Mouse (Mus musculus) kidney, adult 11 months (tissue): Measurements from ENCODE around the gene Nosip.

Experiments used
- DNase-seq: peaks from one replicate; pipeline ENCODE4 v3.0.0; 2022

Nosip gene

DNA sequence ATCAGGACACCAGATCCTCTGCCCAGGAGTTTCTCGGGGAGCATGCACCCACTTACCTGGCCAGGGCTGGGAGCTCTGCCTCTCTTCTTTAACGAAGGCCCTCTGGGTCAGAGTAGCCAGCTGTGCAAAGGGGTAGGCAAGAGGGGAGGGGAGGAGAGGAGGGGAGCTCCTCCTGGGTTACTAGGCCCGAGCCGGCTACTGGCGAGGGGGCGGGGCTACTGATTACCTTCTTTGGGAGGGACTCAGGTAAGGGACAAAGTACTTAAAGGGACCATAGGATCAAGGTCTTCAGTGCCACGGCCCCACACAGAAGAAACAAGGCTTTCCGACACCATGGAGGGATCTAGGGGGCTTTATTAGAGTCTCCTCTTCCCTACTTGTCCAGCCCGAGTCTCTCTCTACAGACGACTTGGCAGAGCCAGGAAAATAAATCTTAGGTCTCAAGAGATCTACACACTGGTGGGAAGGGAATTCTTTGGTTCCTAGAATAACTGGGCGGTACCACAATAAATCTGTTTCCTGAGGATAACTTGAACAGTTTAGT, 625 bp upstream of the Nosip start:
- DNase-seq = peak; percentile 85

DNA sequence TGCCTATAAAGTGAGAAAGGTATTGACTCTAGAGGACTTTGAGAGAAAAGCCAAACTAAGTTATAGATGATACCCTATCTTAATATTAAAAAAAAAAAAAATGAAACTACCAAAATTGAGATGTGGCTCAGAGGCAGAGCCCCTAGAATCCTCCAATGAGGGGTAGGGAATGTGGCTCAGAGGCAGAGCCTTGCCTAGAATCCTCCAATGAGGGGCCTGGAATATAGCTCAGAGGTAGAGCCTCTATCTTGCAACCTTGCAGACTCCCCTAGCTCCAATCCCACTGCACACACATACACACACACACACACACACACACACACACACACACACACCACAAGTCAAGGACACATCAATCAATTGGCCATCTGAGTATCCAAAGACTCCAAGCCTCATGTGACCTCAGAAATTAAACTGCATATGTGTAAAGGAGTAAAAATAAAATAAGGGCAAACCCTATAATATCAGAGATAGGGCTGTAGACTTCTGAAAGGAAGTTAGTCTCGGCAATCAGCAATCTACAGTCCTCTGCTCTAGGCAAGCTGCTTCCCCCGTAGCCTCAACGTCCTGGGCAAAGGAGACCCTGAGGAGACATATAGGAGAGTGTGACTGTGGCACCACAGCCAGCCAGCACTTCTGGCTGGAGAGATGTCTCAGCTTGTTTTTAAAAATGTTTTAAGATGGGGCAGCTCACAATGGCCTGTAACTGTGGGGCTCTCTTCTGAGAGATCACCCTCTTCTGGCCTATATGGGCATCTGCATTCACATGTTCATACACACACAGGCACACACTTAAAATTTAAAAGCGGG, 5.2 kb downstream of the Nosip start:
- DNase-seq = no peak

DNA sequence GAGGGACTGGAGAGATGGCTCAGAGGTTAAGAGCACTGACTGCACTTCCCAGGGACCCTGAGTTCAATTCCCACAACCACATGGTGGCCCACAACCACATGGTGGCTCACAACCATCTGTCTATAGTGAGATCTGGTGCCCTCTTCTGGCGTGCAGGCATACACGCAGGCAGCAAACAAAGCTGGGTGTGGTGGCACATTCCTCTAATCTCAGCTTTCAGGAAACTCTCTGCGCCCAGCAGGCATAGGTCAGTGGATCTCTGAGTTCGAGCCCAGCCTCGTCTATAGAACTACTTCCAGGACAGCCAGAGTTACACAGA, 5.7 kb downstream of the Nosip start:
- peak; percentile 52 for DNase-seq

DNA sequence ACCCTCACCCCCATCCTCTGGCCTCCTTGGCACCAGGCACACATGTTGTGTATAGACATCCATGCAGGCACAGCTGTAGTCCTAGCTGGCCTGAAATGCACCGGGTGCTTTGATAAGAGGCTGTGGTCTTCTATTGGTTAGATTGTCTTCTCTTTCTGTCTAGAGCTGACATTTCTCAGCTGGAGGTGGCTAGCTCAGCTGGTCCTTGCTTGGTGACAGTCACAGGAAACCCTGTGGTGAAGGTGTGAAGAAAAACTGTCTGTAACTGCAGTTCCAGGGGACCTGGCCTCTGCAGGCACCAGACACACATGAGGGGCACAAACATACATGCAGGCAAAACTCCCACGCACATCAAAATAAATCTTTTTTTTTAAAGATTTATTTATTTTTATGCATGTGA, 7.4 kb downstream of the Nosip start:
- no peak for DNase-seq

DNA sequence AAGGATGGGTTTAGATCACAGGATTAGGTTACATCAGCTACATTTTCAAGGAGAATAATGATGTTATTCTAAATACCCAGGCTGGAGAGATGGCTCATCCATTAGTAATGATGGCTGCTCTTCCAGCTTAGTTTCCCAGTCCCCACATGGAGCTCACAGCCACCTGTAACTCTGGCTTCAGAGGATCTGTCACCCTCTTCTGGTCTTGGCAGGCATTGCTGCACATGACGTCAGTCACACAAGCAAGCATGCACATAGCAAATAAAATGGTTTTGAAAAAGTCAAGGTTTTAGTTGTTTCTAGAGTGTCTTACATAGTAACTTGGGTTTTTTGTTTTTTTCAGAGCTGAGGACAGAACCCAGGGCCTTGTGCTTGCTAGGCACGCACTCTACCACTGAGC, 10.0 kb downstream of the Nosip start:
- DNase-seq = no peak

DNA sequence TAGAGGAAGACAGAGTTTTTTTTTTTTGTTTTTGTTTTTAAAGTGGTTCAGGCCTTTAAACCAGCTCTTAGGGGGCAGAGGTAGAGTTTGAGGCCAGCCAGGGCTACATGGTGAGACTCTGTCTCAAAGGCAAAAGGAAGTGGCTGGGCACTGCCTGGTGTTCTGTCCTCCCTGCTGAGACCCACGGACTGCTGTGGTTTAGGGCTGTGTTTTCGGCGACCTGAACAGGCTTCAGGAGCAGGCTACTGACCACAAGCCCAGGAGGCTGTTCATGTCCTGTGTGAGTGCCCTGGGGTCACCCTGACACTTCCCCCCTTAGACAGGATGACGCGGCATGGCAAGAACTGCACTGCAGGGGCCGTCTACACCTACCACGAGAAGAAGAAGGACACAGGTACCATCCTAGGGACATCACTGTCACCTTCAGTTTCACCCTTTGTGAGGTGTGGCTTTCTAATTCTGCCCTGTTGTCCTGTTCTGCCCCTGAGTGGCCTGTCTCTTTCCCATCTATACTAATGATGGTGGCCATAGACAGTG, 11.0 kb downstream of the Nosip start:
- DNase-seq = no peak

DNA sequence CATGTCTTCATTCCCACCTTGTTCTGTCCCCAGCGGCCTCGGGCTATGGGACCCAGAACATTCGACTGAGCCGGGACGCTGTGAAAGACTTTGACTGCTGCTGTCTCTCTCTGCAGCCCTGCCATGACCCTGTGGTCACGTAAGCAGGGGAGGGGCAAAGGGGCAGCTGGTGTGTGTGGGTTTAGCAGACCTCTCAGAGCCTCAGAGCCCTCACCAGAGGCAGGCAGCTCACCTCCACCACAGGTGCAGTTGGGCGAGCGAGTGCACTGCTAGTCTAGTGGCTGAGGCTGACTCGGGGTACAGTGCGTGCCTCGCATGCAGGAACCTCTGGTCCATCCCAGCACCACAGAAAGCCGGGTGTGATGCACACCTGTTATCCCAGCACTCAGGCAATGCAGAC, 11.7 kb downstream of the Nosip start:
- no peak for DNase-seq

DNA sequence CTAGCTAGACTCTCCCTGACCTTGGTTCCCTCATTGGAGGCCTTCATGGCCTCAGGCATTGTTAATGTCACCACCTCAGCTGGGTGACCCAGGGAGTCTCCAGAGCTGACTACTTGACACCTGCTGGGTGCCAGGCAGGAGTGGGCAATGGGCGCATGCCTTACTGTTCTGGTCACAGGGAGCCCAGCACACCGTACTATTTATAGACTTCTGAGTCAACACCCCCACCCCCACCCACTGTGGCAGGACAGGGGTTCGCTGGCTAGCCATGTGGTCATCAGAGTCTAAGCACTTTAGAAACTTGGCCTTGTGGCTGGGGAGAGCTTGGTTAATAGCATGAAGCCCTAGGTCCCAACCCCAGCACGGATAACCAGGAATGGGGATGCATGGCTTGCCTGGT, 13.2 kb downstream of the Nosip start:
- peak; percentile 54 for DNase-seq

DNA sequence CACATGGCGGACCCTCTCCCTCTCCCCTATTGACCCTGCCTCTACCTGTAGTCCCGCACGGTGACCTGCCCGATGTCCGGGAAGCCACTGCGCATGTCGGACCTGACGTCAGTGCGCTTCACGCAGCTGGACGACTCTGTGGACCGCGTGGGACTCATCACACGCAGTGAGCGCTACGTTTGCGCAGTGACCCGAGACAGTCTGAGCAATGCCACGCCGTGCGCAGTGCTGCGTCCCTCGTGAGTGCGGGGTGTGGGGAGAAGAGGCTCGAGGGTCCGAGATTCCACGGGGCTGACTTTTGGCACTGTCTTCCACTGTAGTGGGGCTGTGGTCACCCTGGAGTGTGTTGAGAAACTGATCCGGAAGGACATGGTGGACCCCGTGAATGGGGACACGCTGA, 14.3 kb downstream of the Nosip start:
- DNase-seq = no peak

DNA sequence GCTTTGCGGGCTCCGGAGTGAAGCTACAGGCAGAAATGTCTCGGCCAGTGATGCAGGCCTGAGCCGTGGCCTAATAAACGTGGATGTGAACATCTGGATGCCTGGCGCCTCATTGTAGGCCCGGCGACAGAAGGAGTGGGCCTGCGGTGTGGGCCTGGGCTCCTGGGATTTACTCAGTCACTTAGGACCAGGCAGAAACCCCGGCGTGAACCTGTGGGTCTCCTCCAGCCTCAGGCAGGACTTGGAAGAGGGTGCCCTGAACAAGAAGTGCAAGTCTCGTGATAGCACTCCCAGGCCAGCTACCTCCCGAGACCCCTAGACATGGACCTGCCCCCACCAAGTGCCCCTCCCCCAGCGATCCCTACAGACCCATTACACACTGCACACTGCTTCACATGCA, 15.1 kb downstream of the Nosip start:
- no peak for DNase-seq

DNA sequence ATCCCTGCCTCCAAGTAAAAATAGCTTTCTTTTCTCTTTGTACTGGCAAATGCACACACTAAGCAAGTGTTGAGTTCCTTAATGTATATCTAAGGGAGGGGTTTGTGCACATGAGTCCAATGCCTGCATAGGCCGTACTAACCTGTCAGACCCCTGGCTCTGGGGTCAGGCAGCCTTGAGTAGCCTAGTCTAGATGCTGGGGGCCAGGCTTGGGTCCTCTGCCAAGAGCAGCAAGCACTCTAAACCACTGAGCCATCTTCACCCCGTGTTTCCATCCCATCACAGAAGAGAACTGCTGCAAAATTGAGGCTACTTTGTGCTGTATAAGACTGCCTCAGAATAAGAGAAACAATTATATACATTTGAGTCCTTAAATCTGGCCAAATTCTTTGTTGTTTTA, 15.6 kb downstream of the Nosip start:
- DNase-seq = no peak

DNA sequence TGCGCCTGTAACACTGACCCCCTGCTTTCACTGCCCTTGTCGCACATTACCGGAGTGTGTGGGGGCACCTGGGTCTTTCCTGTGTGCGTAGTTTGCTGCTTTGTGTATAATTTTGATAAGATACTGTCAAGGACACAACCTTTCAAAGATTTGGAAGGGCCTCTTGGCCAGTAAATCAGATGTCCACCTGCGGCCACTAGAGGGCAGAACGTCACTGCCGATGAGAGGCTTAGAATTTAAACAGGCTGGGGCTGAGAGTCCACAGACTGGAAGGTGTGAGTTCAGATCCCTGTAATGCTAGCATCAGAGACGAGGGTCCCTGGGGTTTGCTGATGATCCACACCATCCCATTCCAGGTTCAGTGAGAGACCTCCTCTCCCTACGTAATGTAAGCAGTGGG, 16.3 kb downstream of the Nosip start:
- no peak for DNase-seq

DNA sequence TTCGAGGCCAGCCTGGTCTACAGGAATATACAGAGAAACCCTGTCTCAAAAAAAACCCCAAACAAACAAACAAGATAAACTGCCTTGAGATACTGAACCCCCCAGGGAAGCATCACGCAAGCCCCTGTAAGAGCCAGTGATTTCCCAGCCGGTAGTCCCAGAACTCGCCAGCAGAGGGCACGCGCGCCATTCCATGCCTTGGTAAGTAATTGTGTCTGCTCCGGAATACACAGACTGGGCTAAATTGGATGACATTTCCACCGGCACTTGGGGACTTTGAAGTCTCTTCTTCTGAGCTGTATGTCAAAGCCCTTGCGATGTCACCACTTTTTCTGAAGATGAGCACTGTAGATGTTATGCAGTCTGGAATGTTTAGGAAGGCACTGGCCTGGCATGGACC, 17.6 kb downstream of the Nosip start:
- DNase-seq = peak; percentile 84

DNA sequence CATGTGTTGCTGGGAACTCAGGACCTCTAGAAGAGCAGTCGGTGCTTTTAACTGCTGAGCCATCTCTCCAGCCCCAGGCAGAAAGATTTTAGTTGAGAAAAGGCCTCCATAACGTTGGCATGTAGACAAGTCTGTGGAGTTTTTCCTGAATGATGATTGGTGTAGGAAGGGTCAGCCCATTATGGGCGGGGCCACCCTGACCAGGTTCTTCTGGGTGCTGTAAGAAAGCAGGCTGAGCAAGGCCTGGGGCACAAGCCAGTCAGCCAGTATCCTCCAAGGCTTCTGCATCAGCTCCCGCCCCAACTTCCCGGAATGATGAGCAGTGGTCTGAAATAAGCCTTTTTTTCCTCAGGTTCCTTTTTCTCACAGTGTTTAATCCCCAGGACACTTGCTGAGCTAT, 18.8 kb downstream of the Nosip start:
- no peak for DNase-seq

DNA sequence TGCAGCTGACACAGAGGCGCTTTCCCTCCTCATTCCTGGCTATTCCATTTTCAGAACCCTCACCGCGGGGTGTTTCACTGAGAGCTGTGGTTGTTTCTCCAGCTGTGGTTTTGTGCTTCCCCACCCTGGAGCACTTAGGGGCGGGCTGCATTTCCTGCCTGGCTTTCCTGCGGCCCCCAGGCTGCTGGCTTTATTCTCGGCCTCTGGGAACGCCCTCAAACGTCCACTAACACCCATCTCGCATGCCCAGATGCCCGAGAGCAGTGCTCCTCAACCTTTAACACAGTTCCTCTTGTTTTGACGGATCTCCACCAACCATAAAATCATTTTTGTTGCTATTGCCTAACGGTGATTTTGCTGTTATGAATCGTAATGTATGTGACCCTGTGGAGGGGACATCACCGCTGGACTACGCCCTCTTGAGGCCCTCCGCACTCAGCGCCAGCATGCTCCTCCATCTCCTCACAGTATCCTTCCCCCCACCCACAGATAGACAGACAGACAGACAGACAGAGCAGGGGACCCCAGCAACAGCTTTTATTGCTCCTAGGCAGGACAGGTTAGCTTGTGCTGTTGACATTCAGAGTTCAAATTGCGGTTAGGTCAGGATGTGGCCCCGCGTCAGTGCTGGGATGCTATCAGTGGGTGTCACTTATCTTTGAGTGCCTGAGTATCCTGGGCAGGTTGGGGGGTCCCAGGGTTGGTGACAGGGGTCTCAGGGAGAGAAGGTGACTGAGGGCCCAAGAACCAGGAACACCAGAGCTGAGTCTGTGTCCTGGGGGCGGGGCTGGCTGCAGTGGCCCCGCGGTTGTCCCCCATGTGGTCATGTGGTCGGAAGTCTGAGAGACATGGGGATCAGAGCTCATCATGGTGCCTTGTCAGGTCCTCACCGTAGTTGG, 20.4 kb downstream of the Nosip start:
- no peak for DNase-seq

DNA sequence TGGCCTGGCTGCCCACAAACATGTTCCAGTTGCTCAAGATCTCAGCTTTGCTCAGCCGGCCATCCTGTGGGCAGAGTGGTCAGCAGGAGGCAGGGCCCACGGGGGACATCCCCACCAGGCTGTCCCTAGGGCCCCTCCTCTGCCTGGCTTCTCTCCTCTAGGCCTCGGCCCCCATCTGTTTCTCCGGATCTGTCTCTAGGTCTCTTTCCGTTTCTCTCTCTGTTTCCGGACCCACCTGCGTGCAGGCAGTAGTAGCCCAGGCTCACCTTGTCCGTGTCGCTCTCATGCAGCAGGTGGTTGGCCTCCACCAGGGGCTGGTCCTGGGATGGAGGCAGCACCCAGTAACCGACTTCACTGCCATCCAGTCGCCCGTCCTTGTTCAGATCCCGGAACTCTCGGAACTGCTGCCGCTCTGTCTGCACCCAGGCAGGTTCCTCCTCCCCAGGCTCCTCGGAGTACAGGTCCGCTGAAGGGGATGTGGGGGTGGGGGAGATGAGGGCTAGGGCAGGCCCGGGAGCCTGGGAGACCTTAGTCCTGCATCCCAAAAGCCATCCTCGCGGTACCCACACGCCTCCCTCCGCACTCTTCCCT, 21.2 kb downstream of the Nosip start:
- DNase-seq = no peak

DNA sequence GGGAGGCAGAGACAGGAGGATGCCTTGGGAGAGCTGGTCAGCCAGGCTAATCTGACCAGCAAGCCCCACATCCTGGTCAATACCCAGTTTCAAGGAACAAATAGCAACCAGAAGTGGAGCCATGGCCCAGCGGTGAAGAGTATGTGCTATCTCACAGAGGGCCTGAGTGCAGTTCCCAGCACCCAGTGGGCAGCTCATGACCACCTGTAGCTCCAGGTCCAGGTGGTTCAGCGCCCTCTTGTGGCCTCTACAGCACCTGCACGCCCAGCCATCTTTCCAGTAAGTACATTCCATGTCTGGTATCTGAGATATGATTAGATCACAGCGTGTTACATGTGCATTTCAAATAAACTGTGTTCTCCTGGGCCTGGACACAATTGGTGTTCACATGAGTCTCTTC, 23.9 kb downstream of the Nosip start:
- no peak for DNase-seq

DNA sequence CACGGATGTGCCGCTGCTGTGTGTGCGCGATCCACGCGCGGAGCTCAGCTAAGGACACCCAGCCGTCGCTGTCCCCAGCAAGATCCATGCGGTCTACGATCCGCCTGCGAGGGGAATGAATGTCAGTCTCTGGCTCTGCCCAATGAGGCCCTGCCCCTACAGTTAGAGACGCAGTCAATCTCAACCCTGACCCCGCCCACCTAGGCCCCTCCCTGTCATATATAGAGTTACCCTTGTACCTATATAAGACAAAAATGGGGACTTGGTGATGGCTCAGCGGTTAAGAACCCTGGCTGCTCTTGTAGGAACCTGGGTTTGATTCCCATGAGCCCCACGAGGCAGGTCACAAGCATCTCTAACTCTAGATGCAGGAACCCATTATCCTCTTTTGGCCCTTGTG, 26.4 kb downstream of the Nosip start:
- no peak for DNase-seq

DNA sequence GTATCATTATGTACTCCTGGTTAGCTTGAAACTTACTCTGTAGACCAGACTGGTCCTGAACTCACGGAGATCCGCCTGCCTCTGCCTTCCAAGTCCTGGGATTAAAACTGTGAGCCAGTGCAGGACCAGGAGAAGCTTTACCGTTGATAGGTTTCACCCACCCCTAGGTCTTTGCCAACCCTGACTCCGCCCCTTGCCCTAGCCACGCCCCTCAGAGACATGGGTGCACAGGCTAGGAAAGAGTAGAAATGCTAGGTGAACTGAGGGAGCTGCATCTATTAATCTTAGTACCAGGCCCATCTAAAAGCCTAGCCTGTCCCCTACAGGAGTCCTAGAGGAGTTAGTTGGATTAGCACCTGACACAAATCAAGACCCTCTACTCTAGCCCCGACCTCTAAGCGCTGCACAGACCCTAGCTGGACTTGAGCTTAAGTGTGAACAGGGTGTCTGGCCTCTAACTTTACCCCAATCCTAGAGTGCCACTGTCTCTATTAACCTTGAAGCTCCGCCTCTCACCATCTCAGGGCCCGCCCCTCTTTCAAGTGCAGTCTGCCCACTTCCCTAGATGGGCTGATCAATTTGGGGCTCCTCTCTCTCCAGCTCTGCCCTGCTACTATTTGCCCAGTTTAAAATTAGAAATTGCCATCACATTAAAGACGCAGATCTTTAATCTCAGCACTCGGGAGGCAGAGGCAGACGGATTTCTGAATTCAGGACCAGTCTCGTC, 28.2 kb downstream of the Nosip start:
- no peak for DNase-seq

DNA sequence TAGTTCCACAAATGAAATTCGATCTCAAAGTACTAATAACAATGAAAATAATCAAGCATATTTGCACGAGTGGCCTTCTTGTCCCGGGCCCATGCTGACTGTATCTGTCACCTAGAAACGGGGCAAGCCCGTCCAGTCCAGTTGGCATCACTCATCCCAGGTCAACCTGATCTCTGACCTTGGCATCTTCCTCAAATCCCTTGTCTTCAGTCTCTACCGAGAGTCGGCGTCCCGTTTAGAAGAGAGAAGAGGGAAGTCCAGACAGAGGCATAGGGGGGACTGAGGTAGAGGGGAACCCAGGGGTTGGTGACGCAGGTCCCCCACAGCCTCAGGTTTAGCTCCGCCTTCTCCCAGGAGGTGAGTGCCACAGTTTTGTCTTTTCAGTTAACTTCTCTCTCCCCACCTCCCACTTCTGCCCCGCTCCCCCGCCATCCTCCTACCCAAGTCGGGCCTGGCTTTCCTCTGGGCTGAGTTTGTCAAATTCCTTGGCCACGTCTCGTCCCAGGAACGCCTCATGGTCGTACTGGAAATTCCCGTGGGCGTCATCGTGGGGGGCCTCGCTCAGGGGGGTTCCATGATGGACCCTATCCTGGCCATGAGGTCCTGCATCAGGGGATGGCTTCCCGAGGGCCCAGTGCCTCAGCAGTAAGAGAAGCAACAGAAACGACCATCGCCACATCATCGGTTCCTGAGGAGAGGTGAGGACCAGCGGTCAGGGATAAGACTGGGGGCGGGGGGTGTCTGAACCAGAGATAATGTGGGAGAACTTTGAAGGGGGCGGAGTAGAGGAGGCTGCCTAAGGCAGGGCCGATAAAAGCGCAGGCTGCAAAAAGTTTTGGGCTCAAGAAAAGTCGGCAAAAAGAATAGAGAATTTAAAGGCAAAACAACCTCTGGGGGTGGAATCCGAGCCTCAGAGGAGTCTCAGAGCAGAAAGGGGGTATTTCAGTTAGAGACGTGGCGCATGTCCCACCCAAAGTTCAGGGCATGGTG, 29.1 kb downstream of the Nosip start:
- DNase-seq = no peak

DNA sequence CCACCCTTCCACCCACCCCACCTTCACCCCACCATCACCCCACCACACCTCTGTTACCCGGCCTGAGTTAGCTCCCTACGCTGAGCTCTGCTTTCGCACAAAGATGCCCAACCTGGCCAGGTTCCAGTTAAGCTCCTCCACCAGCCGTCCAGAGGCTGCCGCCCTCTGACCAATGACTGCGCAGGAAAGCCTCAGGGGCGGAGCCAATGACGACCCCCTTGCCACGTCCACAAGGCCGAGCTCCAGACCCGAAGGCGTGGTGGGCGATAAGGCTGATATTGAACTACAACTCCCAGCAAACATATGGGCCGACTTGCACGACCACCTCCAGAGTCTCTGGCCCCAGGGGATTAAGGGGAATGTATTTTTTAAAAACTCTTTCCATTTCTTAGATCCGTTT, 29.8 kb downstream of the Nosip start, which contains the start of gene Rcn3:
Gene Rcn3, minus strand, starts transcription at position 174 of the 400 bp plus-strand sequence.
- DNase-seq = peak; percentile 66
